Mouse (Mus musculus): Measurements from ENCODE around the gene Fuca1. TPM values are rescaled to one million over a fixed set of nuclear protein-coding genes. Genes with fewer than 3 reads are reported as not detected.

Fuca1 gene
- polyA plus RNA-seq, 1 experiment from 2014 or later = 98.7 TPM

GRCm38 (mm10) chr4:135896157-135896556, 24.4 kb upstream of the Fuca1 start:
- Histone ChIP-seq H3K9ac (ENCODE audit: low read depth, low read length) (no peak overlapping the region), H3K27me3 (ENCODE audit: insufficient read depth, low read length) (no peaks in the 10 kb centered on the region), H3K4me1 (replicated peaks; ENCODE audit: insufficient read depth, low read length) (no peaks in the 10 kb centered on the region; the same call in 1 of the 2 replicates), H3K4me3 (replicated peaks; ENCODE audit: low read depth, low read length) (no peak overlapping the region), H3K4me2 (ENCODE audit: low read length) (no peak overlapping the region), H3K36me3 (ENCODE audit: insufficient read depth, low read length) (no peaks in the 10 kb centered on the region), H3K9me3 (replicated peaks; ENCODE audit: low read length) (no peaks in the 10 kb centered on the region), H3K27ac (no peak overlapping the region)
- DNase-seq (ENCODE audit: low spot score) (no peak), ATAC-seq (replicated peaks; ENCODE audit: low FRiP score, low read depth) (no peak)
- no peak for TF ChIP-seq CTCF (IDR thresholded peaks at IDR 0.05; ENCODE audit: low read depth)
- WGBS = 75% methylated on average over 6 of the region's 6 CpGs

- Histone ChIP-seq H3K4me1 (replicated peaks; ENCODE audit: insufficient read depth, low read length) (no peaks in the 10 kb centered on the region; the same call in 1 of the 2 replicates), H3K4me3 (replicated peaks; ENCODE audit: low read depth, low read length) (no peak overlapping the region), H3K4me2 (ENCODE audit: low read length) (no peak overlapping the region), H3K27me3 (ENCODE audit: insufficient read depth, low read length) (no peaks in the 10 kb centered on the region), H3K27ac (no peak overlapping the region), H3K36me3 (ENCODE audit: insufficient read depth, low read length) (no peaks in the 10 kb centered on the region), H3K9me3 (replicated peaks; ENCODE audit: low read length) (no peaks in the 10 kb centered on the region), H3K9ac (ENCODE audit: low read depth, low read length) (no peak overlapping the region)
- no peak for TF ChIP-seq CTCF (IDR thresholded peaks at IDR 0.05; ENCODE audit: low read depth)
- peak; percentile 37 for DNase-seq (ENCODE audit: low spot score)
- WGBS = 58% methylated on average over 8 of the region's 9 CpGs
- ATAC-seq (replicated peaks; ENCODE audit: low FRiP score, low read depth) = no peak
Measured at GRCm38 (mm10) chr4:135898380-135899049, 22.0 kb upstream of the Fuca1 start.

GRCm38 (mm10) chr4:135899050-135899448, 21.5 kb upstream of the Fuca1 start:
- TF ChIP-seq CTCF (IDR thresholded peaks at IDR 0.05; ENCODE audit: low read depth) = no peak
- ATAC-seq (replicated peaks; ENCODE audit: low FRiP score, low read depth) = no peak
- no peak overlapping the region for H3K27ac ChIP-seq
- no peak overlapping the region for H3K9ac ChIP-seq (ENCODE audit: low read depth, low read length)
- no peaks in the 10 kb centered on the region for H3K36me3 ChIP-seq (ENCODE audit: insufficient read depth, low read length)
- no peaks in the 10 kb centered on the region; the same call in 1 of the 2 replicates for H3K4me1 ChIP-seq (replicated peaks; ENCODE audit: insufficient read depth, low read length)
- H3K4me3 ChIP-seq (replicated peaks; ENCODE audit: low read depth, low read length) = no peak overlapping the region
- DNase-seq (ENCODE audit: low spot score) = no peak
- 84% methylated on average over 7 of the region's 7 CpGs for WGBS
- no peak overlapping the region for H3K4me2 ChIP-seq (ENCODE audit: low read length)
- no peaks in the 10 kb centered on the region for H3K9me3 ChIP-seq (replicated peaks; ENCODE audit: low read length)
- H3K27me3 ChIP-seq (ENCODE audit: insufficient read depth, low read length) = no peaks in the 10 kb centered on the region

- Histone ChIP-seq H3K27me3 (ENCODE audit: insufficient read depth, low read length) (no peaks in the 10 kb centered on the region), H3K9ac (ENCODE audit: low read depth, low read length) (no peak overlapping the region), H3K4me3 (replicated peaks; ENCODE audit: low read depth, low read length) (no peak overlapping the region), H3K9me3 (replicated peaks; ENCODE audit: low read length) (no peaks in the 10 kb centered on the region), H3K4me2 (ENCODE audit: low read length) (no peak overlapping the region), H3K27ac (no peak overlapping the region), H3K4me1 (replicated peaks; ENCODE audit: insufficient read depth, low read length) (no peaks in the 10 kb centered on the region; the same call in 1 of the 2 replicates), H3K36me3 (ENCODE audit: insufficient read depth, low read length) (no peaks in the 10 kb centered on the region)
- no peak for TF ChIP-seq CTCF (IDR thresholded peaks at IDR 0.05; ENCODE audit: low read depth)
- ATAC-seq (replicated peaks; ENCODE audit: low FRiP score, low read depth) = no peak
- 75% methylated on average over 5 of the region's 5 CpGs for whole genome bisulfite sequencing
- DNase-seq (ENCODE audit: low spot score) = no peak
Measured at GRCm38 (mm10) chr4:135900008-135900407, 20.5 kb upstream of the Fuca1 start.

- Histone ChIP-seq H3K27me3 (ENCODE audit: insufficient read depth, low read length) (no peaks in the 10 kb centered on the region), H3K4me1 (replicated peaks; ENCODE audit: insufficient read depth, low read length) (no peaks in the 10 kb centered on the region; the same call in 1 of the 2 replicates), H3K36me3 (ENCODE audit: insufficient read depth, low read length) (no peaks in the 10 kb centered on the region), H3K4me2 (ENCODE audit: low read length) (no peak overlapping the region), H3K4me3 (replicated peaks; ENCODE audit: low read depth, low read length) (no peak overlapping the region), H3K9me3 (replicated peaks; ENCODE audit: low read length) (no peaks in the 10 kb centered on the region), H3K9ac (ENCODE audit: low read depth, low read length) (no peak overlapping the region), H3K27ac (no peak overlapping the region)
- DNase-seq (ENCODE audit: low spot score) = no peak
- 86% methylated on average over 4 of the region's 4 CpGs for WGBS
- ATAC-seq (replicated peaks; ENCODE audit: low FRiP score, low read depth) = no peak
- no peak for TF ChIP-seq CTCF (IDR thresholded peaks at IDR 0.05; ENCODE audit: low read depth)
Measured at GRCm38 (mm10) chr4:135902606-135903242, 17.8 kb upstream of the Fuca1 start.

GRCm38 (mm10) chr4:135904810-135905209, 15.7 kb upstream of the Fuca1 start:
- WGBS = 58% methylated on average over 1 of the region's 1 CpGs
- DNase-seq (ENCODE audit: low spot score) (no peak), ATAC-seq (replicated peaks; ENCODE audit: low FRiP score, low read depth) (no peak)
- Histone ChIP-seq H3K9me3 (replicated peaks; ENCODE audit: low read length) (no peaks in the 10 kb centered on the region), H3K27me3 (ENCODE audit: insufficient read depth, low read length) (no peaks in the 10 kb centered on the region), H3K27ac (no peak overlapping the region), H3K9ac (ENCODE audit: low read depth, low read length) (no peak overlapping the region), H3K4me1 (replicated peaks; ENCODE audit: insufficient read depth, low read length) (no peaks in the 10 kb centered on the region), H3K4me2 (ENCODE audit: low read length) (no peak overlapping the region), H3K36me3 (ENCODE audit: insufficient read depth, low read length) (no peaks in the 10 kb centered on the region), H3K4me3 (replicated peaks; ENCODE audit: low read depth, low read length) (no peak overlapping the region)
- TF ChIP-seq CTCF (IDR thresholded peaks at IDR 0.05; ENCODE audit: low read depth) = no peak
